Mouse (Mus musculus) adrenal gland, adult (tissue): ENCODE measurements around the gene Atp2b4.

Source experiments
- DNase-seq, 2 experiments: peaks; one replicate each; pipeline ENCODE4 v3.0.0; 2022 to 2023; ENCODE audit warnings: low spot score in 1 of 2; ENCODE audit not compliant: inconsistent age in 2 of 2

Gene Atp2b4

DNA sequence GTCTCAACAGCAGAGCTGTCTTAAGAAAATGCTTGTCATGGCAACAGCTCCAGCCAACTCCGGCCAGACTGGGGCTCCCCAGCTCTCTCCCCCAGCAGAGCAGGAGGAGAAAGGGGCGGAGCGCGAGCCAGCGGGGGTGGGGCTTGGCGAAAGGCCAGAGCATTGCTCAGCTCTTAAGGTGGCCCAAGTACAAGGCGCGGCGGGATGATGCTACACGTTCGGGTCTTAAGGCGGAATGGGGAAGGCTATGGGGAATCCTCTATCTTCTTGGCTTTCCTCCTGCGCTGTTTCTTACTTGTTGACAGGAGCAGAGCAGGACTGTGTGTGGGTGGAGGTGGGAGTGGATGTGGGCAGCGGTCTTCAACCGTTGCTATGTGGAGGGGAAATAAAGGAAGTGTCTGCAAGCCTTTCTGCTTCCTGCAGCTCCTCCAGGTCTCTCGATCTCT, at the start of gene Atp2b4:
Atp2b4 (minus strand) TSS at position 94 of the 446 bp plus-strand sequence.
- peak; percentile 98 to 99 for DNase-seq

DNA sequence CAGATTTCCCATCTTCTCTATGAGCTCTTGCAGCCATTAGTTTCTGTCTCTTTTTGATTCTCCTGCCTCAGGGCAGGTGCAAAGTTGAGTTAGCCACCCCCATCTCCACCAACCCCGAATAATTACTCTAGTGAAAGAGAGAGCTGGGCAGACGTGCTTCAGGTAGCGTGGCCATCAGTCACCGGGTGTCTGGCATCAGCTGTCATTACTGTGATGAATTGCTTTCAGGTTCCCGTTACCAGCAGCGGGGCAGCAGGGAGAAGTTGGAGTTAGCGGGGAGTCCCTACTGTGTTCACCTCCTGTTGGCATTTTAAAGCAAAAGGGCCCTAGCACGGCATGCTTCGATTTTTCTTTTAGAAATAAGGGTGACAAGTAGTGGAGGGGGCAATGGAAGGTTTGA, 43.9 kb upstream of the Atp2b4 start:
- no peak for DNase-seq

DNA sequence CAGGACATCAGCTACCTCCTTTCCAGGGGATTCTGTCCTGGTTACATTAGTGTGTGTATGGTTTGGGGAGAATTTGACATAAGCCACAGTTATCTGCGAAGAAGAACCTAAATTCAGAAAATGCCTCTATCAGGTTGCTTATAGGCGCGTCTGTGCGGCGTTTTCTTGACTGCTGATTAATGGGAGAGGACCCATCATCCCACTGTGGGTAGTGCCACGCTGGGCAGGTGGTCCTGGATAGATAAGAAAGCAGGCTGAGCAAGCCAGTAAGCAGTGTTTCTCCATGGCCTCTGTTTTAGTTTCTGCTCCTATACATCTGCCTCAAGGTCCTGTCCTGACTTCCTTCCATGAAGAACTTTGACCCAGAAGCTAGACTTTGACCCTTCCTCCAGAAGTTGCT, 43.1 kb upstream of the Atp2b4 start:
- DNase-seq, result no peak

DNA sequence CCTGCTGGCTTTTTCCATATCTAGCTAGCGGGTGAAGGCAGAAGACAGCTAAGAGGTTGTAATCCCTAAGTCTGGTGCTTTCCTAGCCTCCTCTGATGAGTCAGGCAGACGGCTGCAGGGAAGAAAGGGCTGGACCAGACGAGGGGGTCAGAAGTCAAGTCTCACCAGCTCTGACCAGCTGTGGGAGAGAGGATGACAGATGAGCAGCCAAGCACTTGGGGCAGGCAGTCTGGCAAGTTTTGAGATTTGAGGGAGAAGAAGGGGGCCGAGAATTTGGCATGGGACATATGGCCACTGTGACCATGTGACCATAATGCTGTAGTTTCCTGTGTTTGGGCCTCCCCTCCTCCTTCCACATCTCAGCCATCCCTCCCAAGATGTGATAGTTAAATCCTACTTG, 42.5 kb upstream of the Atp2b4 start:
- DNase-seq, result no peak

DNA sequence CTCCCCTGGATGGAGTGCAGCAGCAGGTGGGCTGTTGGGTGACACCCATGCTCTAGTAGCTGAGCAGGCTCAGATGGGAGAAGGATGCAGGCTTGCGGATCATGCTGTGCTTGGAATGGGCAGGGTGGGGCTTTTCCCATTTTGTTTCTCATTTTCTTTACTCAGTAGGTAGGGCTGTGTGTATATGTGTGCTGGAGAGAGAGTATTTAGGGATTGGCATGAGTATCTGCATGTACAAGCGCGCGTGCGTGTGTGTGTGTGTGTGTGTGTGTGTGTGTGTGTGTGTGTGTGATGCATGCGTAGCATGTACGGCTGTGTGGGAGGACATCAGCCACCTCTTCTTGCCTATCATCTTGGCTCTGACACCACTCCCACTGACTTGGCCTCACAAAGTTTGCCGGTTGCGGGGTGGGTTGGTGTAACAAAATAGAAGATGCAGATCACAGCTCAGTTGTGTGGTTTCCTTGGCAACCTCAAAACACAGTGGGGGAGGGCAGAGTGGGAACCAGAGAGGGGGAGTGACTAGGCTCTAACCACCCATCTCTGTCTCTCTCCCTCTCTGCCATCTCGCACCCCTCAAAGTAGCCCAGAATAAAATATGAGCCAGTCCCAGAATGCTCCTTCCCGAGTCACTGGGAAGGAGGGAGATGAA, 41.4 kb upstream of the Atp2b4 start:
- no peak for DNase-seq

DNA sequence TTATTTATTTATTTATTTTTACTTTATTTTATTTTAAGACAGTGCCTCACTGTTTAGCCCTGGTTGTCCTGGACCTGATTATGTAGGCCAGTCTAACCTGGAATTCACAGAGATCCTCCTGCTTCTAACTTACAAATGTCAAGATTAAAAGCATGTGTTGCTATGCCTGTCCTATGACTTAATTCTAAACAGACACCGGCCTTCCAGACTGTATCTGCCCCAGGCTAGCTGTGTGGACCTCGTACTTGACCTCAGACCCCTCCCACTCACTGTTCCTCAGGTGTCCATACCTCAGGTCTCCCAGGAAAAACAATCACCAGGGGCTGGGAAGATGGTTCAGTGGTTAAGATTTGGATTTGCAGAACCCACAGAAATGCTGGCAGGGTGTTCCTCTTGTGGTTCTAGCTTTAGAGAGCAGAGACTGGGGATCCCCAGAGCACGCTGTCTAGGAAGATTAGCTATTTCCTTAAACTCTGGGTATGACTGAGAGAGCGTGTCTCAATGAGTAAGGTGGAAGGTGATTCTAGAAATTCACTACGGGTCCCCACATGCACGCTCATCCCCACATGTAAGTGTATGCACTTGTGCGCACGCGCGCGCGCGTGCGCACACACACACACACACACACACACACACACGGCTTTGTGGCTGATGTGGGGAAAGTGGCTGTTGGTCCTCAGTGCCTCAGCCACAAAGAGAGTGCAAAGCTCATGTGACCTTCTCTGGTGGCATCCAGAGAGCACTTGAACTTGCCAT, 40.5 kb upstream of the Atp2b4 start:
- DNase-seq, result no peak

DNA sequence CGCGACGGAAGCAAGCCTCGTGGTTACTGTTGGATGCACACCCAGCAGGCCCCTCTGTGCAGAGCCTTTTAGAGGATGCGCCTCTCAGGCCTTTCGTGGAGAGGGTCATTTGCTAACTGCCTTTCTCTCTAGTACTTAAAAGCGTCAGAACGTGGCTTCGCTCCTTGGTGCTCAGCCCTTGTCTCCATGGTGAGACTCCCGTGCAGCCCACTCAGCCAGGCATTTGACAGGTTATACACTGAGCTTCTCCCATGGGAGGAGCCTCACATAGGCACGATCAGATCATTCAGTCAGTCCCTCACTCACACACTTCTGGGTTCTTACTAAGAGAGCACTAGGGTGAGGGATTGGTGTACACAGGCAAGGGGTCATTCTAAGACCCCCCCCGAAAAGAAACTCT, 39.7 kb upstream of the Atp2b4 start:
- DNase-seq, result no peak

DNA sequence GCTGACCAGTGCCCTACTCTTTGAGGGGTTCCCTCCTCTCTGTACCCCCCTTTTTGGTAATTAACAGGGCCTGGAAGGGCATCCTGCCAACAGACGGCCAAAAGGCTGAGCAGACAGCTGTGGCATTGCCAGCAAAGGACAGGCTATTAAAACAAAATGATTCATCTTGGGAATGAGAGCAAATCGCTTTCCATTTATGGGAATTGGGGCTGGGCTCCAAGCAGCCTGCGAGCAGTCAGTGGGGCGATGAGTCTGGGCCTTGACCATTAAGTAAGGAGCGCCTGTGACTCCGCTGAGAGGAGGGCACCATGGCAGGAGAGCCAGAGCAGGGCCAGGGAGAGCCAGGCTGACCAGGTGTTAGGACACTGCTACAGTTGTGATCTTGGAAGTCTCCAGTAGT, 33.5 kb upstream of the Atp2b4 start:
- DNase-seq, result peak; percentile 84 to 92

DNA sequence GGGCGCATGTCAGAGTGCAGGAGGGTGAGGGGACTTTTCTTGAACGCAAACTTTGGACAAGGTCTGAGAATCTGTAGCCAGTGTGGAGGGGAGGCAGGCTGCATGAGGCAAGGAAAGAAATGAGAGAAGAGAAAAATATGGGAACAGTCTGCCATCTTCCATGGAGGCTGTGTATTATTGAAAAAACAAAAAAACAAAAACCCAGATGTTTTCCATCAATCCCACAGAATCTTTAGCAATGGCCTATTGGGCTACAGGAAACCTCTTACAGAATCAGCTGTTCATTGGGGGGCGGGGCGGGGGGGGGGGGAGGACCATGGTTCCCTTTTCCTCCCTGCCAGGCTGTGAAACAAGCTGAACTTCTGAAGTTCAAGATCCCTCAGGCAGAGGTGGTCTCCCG, 31.9 kb upstream of the Atp2b4 start:
- no peak for DNase-seq

DNA sequence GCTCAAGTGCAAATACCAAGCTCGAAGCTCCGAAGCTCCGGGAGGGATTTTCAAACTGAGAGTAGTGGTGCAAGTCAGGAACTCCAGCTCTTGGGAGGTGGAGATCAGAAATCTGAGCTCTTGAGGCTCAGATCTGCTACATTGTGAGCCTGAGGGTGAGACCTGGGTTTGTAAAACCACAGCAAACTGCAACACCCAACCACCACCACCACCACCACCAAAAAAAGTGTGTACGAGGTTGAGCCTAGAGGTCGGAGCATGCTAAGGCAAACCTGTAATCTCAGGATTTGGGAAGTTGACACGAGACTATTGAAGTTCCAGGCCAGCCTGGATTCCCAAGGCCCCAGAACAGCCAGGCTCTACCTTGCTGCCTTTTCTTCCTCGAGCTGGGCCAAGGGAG, 25.4 kb upstream of the Atp2b4 start:
- DNase-seq, result no peak

DNA sequence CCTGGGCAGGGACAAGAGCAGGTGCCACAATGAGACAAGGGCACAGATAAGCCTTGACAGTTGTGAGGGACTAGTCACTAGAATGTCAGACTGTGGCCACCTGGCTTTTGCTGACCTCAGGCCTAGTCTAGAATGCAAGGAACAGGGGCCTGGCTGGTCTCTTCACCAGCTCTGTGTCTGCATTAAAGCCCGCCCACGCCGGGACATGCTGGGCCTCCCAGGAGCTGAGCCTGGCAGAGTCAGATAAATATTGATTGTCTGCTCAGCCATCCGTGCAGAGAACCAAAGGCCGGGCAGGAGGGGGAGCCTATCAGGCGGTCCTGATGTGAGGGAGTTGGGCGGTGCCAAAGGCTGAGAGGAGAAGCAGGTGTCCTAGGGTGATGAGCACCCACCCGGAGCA, 24.7 kb upstream of the Atp2b4 start:
- peak; percentile 39 to 46 for DNase-seq

DNA sequence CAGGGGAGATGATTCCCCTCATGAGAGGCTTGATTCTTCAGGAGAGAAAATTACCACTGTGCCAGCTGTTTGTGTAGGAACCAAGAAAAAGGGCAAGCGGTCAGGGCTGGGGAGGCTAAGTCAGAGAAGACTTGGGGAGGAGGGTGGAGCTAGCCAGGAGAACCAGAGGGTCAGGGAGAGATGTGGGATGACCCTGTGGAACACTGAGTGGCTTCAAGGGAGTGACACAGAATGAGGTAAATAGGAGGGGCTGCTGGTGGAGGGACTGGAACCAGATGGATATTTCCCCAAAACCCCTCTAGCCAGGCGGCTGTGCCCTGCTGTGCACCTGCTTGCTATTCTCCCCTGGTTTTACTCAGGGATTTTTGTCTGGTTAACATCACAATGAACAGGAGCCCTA, 24.3 kb upstream of the Atp2b4 start:
- no peak for DNase-seq

DNA sequence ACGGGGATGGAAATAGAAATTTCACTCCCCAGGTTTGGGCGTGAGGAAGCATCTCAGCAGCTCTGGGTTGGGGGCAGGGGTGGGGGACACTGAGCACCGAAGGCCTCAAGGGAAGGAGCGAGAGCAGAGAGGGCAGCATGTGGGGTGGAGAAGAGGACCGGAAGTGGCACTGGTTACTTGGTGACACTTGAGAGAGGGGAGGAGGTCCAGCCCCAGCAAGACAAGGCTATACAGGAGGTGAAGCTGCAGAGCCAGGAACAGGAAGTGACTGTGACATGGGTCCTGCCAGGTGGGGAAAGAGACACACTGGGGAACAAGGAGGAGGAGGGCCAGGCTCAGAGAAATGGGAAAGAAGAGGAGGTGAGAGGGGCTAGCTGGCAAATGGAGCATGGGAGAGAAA, 20.3 kb upstream of the Atp2b4 start:
- DNase-seq, result no peak

DNA sequence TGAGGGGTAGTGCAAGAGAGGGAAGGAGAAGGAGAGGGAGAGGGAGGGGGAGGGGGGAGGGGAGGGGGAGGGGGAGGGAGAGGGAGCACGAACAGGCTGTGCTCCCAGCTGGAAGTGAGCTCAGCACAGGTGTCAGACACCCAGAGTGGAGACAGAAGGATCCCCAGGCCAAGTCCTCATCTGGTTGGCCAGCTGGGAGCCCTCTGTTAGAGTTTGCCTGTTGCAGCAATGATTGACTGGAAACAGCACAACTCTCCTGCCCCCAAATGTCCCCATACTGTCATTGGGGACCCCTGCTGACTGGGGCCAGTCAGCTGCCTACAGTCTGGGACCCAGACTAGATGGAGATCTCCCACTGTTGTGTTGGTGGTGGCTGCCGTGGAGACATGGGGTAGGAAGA, 19.3 kb upstream of the Atp2b4 start:
- no peak for DNase-seq

DNA sequence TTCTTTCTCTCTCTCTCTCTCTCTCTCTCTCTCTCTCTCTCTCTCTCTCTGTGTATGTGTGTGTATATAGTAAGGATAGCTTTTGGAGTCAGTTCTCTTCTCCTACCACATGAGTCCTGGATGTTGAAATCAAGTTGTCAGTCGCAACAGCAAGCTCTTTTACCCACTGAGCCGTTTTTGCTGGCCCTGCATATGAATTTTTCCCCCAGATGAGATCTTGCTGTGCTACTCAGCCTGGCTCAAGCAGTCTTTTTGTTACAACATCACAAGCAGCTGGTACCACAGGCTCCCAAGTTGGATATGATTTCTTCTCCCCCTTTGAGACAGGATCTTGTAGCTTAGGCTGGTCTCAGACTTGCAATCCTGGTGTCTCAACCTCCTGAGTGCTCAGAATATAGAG, 17.7 kb upstream of the Atp2b4 start:
- no peak for DNase-seq

DNA sequence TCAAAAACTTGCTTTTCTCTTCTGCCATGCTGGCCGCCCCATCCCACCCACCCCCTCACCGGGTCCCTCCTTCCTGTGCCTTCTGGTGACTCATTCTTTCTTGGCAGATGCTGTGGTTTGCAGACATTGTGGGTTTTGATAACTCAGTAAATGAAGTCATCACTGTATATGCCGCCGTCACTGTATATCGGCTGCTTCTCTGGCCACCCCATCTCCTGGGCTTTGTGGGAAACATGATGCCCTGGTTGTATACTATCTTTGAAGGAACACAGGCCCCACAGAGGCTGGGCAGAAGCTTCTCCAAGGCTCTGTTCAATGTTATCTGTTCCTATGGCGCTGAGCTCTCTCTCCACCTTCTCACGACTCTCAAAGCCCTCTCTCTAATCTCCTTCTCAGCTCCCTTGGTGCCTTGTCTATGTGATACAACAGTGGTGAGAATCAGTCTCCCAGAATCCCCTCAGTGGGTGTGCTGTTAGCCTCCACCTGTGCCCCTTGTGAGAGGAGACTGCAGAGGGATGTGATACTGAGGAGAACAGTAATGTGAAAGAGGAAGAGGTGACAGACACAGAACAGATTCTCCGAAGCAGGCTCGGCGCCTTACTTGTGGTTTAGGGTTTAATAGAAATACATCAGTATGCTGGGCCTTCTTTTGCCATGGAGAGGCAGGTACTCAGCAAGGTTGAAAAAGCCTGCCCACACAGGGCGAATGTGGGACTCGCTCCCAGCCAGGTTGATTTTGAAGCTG, 15.1 kb upstream of the Atp2b4 start:
- DNase-seq, result peak in 1 of 2 experiments; percentile 54

DNA sequence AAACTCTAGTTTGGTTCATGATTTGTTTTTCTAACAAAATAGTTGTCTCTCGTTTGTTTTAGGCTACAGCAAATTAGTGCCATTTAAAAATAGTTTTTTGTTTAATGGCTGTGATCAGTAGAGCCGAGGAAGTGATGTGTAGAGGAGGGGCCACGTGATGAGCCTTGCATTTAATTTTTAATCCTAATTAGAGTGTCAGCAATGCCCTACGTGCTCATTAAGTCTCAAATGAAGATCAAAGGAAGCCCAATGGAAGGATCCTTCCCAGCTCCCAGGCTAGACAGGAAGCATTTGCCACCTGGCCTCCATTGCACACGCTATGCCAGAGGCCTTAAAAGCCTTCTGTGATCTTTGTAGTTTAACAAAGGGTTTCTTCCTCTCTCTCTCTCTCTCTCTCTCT, 8.5 kb upstream of the Atp2b4 start:
- DNase-seq, result no peak

DNA sequence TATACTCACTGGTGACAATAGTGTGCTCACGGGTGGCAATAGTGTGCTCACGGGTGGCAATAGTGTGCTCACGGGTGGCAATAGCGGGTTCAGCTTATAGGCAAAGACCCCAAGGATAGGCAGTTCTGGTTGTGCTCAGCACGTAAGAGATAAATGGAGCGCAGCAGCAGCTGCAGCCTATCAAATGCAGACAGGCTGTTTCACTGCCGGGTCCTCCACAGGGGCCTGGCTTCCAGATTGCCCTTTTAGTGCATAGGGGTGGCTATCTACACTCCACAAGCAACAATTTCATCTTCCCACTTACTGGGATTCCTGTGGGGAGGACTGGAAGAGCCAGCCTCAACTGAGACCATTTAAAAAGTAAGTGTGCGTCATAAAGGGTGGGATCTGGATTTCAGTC, 7.2 kb upstream of the Atp2b4 start:
- no peak for DNase-seq

DNA sequence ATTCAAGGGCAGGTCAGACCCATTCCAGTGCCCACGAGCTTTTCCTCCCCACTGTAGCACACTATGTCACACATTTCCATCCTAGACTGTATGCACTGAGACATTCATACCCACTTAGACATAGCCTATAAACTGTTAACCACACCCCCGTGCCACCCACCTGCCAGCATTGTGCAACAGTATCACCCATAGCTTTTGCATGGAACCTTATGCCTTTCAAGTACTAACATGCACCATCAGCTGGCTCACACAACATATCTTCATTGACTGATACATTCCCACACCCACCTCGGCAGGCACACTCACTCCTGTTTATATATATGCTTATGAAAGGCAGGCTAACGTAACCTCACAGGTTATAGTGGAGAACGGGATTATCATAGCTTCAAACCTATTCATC, 902 bp upstream of the Atp2b4 start:
- no peak for DNase-seq

DNA sequence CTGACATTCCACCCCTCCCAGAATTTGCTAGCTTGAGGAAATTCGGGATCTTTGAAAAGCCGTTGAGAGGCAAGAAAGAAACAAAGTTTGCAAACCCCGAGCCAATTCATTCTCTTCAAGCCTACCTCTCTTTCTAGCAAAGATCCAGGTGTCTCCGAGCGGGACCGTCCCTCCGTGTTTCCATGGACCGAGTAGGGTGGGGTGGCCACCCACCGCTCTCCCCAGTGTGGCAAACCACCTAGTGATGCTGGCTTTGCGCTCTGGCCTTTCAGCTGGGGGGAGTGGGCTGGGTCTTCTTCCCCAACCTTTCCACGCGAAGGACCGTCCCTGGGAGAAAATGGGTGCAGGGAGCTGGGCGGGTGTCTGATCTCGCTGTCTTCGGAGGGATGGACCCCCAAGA, 329 bp downstream of the Atp2b4 start:
- no peak for DNase-seq

DNA sequence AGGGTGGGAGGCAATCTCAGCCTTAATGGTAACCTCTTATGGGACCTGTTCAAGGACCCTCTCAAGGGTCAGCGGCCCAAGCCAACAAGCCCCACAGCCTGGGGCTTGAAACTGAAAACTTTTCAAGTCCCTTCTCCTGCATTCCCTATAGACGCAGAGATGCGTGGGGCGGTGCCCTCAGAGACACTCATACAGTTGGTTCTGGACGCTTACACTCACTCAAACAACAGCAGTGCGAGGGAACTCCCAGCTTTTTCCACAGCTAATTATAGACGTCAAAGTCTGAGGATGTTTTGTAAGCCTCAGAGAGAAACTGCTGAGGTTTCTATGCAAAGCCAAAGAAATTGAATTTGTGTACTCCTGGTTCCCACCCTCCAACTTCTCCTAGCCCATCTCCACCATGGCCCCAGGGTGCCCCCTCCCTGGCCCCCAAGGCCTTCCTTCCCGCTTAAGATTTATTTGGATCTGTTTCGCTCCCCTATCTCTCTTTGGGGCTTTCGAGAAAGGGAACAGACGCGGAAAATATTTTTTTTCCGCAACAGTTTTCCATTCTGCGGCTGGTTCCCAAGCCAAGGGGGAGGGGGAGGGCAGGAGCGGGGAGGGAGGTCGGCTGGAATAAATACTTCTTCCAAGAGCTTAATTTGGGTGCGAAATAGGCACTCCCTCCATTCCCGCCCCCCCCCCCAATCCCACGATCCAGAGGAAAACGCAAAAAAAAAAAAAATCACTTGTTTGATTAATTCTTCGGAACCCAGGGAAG, 975 bp downstream of the Atp2b4 start:
- peak in 1 of 2 experiments; percentile 57 for DNase-seq
